Mouse (Mus musculus): ENCODE results near the gene Cemip2.

The Cemip2 gene

DNA sequence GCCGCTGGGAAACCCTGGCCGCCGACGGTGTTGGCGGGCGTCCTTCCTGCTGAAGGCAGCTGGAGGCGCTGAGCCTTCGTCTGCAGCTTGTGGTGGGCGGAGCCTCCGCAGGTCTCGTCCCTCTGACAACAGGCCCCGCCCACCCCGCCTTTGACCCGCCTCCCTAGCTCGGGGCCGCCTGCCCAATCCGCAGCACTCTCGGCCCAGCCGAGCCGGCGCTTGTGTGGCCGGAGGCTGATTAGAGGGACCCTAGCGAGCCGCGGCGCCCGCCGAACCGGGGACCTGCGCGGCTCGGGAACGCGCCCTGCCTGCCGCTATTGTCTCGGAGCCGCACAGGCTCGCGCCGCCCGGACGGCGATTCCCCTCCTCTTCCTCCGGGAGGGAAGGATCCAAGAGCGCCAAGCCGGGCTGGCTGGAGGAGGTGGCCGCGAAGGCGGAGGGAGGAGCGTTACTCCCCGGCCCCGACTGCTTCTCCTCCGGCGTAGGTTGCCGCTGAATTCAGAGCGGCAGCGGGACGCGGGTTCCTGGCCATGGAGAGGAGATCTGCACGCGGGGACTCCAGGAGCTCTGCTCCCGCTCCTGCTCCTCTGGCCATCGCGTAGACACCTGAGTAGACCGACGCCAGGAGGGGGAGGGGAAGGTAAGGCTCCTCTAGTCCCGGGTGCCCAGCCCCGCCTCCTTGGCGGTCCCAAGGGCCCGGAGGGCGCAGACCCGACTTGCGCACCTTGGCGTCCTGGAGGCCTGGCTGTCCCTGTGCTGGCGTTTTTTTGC lies at the start of gene Cemip2:
Gene Cemip2 (plus strand): TSS at position 196 of the 771 bp plus-strand sequence.
- DNase-seq (ENCODE audit: low spot score), result peak; percentile 84

- no peak for DNase-seq (ENCODE audit: low spot score)
These were observed 49.8 kb upstream of the Cemip2 start for GRCm38 (mm10) chr19:21728342-21728741.

DNA sequence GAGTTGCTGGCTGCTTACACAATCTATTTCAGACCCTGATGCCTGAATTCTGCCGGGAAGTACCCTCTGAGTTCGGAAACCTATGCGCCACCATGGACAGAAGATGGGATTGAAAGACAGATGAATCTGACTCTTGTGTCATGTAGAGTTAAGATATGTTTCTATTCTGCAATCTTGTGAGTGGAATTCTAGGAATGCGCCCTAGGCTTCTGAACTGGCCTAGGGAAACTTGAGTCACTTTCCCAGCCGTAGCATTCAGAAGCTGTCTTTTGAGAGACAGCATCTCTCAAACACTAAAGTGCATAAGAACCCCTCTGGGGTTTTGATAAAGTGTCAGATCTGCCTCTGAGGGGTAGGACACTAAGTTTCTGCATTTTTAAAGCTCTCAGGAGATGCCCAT lies 46.3 kb upstream of the Cemip2 start:
- DNase-seq (ENCODE audit: low spot score), result no peak

- no peak for DNase-seq (ENCODE audit: low spot score)
These were observed 45.0 kb upstream of the Cemip2 start for GRCm38 (mm10) chr19:21733176-21733575.

DNA sequence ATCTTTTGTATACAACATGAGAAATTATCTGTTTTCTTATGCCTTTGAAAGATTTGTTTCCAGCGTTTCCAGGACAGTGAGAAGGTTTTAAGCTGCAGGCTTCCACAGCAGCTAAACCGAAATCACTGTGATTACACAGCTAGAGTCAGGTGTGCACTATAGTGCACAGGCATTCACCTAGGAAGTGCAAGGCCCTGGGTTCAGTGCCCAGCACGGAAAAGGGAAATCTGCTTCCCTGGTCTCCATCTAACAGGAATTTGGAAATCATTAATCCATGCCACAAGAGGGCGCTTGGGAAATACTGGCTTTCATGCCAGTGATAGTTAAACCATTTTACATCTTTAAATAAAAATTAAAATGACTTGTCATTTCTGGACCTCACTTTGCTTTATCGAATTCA lies 44.0 kb upstream of the Cemip2 start:
- no peak for DNase-seq (ENCODE audit: low spot score)

GRCm38 (mm10) chr19:21737446-21737845 lies 40.7 kb upstream of the Cemip2 start:
- no peak for DNase-seq (ENCODE audit: low spot score)

DNA sequence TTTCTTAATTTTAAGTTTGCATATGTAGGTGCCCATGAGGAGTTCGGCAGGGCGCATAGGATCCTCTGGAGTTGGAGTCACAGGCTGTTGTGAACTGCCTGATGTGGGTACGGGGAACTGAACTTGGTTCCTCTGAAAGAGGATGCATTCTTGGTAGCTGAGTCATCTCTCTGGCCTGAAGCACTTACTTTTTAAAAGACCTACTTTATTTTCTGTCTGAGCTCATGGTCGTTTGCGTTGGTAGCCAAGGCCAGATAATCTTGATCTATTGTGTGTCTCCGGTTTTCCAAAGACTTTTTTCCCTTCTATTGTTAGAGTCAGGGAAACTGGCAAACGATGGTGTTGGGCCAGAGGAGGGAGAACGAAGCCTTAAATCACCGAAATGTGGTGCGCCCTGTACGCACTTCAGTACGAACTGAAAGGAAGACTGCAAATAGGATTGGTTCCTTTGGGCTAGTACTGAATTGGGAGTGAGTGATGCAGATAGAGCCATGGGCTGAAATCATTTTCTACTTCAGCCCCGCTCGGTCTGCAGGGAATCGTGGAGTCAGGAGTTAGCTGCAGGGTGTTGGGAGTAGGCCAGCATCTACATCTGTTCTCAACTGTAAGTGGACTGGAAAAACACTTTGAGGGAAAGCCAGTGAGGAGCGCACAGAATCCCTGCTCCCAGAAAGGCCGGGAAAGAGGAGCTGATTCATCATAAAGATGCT lies 40.1 kb upstream of the Cemip2 start:
- DNase-seq (ENCODE audit: low spot score), result no peak

GRCm38 (mm10) chr19:21738591-21739280 lies 39.4 kb upstream of the Cemip2 start:
- no peak for DNase-seq (ENCODE audit: low spot score)

DNA sequence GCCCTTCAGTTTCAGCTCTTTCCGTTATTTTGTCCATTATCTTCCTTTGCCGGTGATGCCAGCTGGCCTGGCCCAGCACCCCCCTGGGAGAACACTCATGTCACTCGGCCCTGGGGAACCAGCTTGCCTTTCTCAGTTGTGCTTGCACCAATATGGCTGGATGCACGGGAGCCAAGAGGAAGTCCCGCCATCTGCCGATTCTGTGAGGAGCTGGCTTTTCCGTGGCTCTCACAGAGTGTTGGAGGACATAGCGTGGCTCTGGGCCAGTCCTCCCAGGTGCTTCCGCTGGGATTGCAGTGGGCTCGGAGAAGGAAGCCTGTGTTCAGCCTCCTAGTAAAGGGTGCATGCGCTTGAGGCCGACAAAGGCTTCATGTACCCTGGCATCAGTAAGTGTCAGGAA lies 36.0 kb upstream of the Cemip2 start:
- no peak for DNase-seq (ENCODE audit: low spot score)

GRCm38 (mm10) chr19:21745586-21745985 lies 32.6 kb upstream of the Cemip2 start:
- no peak for DNase-seq (ENCODE audit: low spot score)

DNA sequence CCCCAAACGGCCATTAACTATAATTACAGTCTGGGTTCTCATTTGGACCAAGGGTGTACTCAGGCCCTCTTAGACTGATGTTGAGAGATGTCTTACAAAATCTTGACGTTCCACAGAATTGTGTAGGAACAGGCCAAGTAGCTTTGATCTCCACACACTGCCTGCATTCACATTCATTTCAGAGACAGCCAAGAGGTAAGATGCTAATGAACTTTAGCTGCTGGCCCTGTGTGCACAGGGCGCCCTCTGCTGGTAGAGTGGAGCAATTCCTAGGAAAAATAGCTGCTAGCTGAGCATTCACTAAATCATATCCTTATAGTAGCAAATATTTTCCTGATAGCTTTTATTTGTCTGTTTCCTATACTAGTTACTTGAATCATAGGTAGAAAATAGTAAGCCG lies 30.8 kb upstream of the Cemip2 start:
- DNase-seq (ENCODE audit: low spot score), result no peak

DNA sequence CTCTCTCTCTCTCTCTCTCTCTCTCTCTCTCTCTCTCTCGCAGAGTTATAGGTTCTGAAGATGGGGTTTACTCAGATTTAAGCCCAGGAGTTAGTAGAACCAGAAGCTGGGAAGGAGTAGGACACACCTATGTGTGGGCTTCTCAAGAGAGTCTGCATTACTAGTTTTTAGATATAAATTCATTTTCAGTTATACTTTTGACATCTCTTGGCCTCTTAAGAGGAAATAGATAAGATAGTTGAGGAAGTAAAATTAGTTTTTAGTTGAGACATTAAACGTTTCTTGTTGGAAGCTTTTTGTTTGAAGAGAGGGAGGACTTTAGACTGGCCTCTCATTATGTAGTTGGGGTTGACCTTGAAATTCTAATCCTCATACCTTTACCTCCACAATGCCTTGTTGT lies 28.0 kb upstream of the Cemip2 start:
- no peak for DNase-seq (ENCODE audit: low spot score)

DNA sequence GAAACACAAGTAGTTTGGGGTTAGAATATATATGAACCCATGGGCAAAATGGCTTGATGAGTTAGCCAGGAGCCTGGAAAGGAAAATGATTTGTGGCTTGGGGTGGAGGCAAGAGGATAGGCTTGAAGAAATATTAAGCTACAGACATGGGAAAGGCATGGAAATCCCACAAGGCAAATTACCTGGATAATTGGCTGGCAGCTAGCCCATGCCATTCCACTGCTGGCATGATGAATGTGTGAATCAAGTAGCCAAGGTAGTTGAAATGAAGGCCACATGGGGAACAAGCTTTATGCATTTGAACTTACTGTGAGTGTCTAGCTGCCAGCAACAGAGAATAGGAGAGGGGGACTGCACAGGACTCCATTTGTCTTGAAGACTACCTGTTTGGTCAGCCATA lies 16.5 kb upstream of the Cemip2 start:
- no peak for DNase-seq (ENCODE audit: low spot score)

GRCm38 (mm10) chr19:21764013-21764412 lies 14.1 kb upstream of the Cemip2 start:
- DNase-seq (ENCODE audit: low spot score), result no peak

- DNase-seq (ENCODE audit: low spot score), result no peak
These were observed 13.4 kb upstream of the Cemip2 start for GRCm38 (mm10) chr19:21764738-21765137.

DNA sequence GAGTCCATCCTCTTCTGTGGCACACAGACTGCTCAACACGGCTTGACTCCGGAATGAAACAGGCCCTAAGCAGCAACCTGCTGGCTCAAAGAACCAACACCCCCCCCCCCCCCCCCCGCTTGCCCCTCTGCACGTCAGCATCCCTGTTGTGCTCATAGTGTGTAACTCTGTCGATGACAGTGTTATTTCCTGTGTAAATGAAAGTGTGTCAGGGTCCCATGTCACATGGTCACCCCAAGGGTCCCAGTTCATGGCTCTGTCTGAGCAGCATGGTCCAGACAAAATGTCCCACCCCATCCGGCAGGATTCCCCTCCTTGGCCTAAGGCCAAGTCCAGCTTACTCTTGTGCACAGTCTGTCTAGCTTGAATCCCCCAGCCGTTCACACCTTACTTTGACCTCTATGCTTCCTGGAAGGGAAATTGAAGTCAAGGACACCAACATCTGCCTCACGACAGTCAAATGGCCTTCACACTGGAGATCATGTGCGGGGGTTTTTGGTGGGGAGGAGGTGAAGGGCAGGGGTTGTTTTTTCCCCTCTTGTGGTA lies 10.6 kb upstream of the Cemip2 start:
- no peak for DNase-seq (ENCODE audit: low spot score)

GRCm38 (mm10) chr19:21769796-21770195 lies 8.3 kb upstream of the Cemip2 start:
- DNase-seq (ENCODE audit: low spot score), result no peak

DNA sequence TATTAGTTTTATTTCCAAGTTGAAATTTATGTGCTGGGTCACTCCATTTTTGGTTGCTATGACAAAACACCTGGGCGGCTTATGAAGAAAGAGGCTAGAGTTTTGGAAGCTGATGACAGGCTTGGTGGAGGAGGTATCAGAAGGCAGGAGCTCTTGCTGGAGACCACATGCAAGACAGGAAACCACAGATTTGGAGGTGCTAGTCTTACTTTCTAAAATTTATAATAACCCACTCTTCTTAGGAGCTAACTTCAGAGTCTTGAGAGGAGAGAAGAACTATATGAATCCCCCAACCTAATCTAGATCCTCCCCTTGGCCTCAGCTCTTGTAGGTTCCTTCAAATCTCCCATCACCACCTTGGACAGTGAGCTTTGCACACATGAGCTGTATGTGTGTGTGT lies 6.6 kb upstream of the Cemip2 start:
- DNase-seq (ENCODE audit: low spot score), result no peak

- no peak for DNase-seq (ENCODE audit: low spot score)
These were observed 4.5 kb upstream of the Cemip2 start for GRCm38 (mm10) chr19:21773621-21774020.

- DNase-seq (ENCODE audit: low spot score), result no peak
These were observed 2.5 kb upstream of the Cemip2 start for GRCm38 (mm10) chr19:21775629-21776028.

DNA sequence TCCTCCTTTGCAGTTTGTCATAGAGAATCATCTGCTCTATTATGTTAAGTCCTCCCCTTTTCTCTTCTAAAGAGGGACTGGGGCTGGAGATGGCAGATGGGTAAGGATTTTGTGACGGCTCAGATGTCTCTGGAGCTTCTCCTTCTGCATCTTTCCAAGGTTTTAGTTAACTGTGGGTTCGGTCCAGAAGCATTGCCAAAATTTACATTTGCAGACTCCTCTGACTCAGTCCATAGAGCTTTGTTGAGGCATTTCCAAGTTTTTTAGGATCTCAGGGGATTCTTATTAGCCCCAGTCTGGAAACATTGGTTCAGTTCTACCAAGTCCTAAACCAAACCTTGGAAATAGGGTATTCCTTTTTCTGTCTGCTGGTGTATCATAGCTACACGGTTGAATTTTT lies 1.5 kb upstream of the Cemip2 start:
- no peak for DNase-seq (ENCODE audit: low spot score)

- no peak for DNase-seq (ENCODE audit: low spot score)
These were observed 891 bp upstream of the Cemip2 start for GRCm38 (mm10) chr19:21777171-21777731.
